Mouse (Mus musculus): ENCODE measurements around the gene Tmc5. TPM values are rescaled to one million over a fixed set of nuclear protein-coding genes. Genes with fewer than 3 reads are reported as not detected.

The Tmc5 gene
- not detected for total RNA-seq (2023)

GRCm38 (mm10) chr7:118597201-118597600 is at the start of gene Tmc5:
TSS of gene Tmc5 (plus strand) at chr7:118597297.

GRCm38 (mm10) chr7:118584257-118584907 is 12.7 kb upstream of the Tmc5 start, which contains the start of gene Tmc7:
TSS of gene Tmc7 (minus strand) at chr7:118584736.

GRCm38 (mm10) chr7:118705101-118705961 is 108.2 kb downstream of the Tmc5 start, which contains the start of gene Gde1:
TSS of gene Gde1 (minus strand) at chr7:118705778.

DNA sequence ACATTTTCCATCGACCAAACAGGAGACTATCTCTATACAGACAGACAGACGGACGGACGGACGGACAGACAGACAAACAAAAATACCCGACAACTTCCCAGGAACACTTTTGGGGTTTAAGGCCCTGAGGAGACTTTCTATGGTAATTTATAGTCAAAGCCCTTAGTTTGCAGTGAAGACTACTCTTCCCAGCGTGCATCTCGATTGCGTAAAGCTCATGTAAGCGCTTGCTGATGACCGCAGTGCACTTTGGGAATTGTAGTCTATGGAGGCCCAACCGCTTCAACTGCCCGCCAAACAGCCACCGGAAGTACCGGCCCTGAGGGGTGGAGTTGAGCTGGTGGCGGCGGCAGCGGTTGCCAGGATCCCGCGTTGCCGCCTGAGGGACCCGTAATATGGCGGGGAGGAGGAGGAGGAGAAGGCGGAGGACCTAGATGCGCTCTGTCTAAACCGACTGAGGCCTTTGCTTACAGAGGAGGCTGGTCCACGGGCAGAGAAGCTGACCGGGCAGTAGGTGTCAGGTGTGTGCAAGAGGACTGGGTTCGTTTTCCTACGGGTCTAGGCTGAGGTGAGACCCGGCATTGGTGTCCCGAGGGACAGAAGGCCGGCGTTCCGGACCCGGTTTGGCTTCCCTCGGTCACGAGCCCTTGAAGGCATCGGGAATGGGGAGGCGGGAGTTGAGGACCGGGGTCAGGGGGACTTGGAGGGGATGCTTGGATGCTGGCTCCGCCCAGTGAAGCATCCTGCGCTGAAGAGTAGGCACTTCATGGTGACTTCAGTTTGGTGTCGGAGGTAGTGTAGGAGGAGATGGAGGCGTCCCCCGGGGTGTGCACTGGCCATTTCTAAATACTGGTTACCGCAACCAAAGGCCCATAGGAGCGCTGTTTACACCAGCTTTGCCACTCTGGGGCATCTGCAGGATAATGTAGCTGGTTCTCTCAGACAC is 115.4 kb downstream of the Tmc5 start, which contains the start of gene Ccp110:
Gene Ccp110 (plus strand): TSS at position 325 of the 946 bp plus-strand sequence.

Other genes starting within 250 kb of the Tmc5 start
- not detected for gene Syt17, start 149.1 kb upstream of the Tmc5 start, total RNA-seq (2023)
- 0.95 TPM for gene Itpripl2, start 105.3 kb upstream of the Tmc5 start, total RNA-seq (2023)
- 10.3 TPM for gene Coq7, start 63.9 kb upstream of the Tmc5 start, total RNA-seq (2023)
- gene Tmc7, start 12.6 kb upstream of the Tmc5 start, total RNA-seq (2023): 0.35 TPM
- gene Gde1, start 108.5 kb downstream of the Tmc5 start, total RNA-seq (2023): 32.2 TPM
- gene Ccp110, start 115.3 kb downstream of the Tmc5 start, total RNA-seq (2023): 7.5 TPM
- gene Vps35l, start 142.9 kb downstream of the Tmc5 start, total RNA-seq (2023): 66.6 TPM

Data from CD4-positive naive resting alpha-beta T cell, adult 57 days (primary cell).